Comparison of ENCODE assay signal across 7 mouse cellular contexts in the genomic region with DNA sequence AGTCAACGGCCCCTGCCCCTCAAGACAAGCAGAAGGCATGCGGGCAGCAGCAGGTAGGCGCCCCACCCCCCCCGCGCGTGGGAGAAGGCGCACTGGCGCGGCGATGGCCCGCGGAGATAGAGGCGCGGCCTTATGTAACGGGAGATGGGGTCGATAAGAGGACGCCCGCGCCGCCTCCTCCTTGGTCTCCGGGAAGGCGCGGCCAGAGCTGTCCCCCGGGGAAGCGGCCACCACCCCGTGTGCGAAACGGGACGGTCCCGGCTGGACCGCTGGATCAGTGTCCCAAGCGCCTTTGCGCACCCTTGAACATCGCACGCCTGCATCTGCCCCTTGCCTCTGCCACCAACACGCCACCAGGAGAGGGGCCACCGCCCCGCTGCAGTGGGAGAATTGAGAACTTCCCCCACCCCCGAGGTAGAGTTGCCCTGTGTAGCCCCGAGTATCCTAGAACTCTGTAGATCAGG. TPM values are rescaled to one million over a fixed set of nuclear protein-coding genes. Genes with fewer than 3 reads are reported as not detected.
A peak's percentile ranks its signal among the peaks of the same experiment; 100 is the strongest.
DNase-seq lines count a peak whose midpoint lies in the region; ATAC-seq and TF ChIP-seq lines count a peak whose summit lies in the region.

No protein-coding gene starts in this region.

- H3K27me3 ChIP-seq in embryonic facial prominence, embryonic 12.5 days: 0 out of 2 replicates have a peak, but pooled peaks cover 12% of the 10 kb centered on the region
- peaks cover 18% of the 10 kb centered on the region; the same call in 1 of the 2 replicates for H3K27me3 ChIP-seq in intestine, embryonic 16.5 days (replicated peaks; ENCODE audit: control insufficient read depth, insufficient read depth, low read length)

- ATAC-seq in embryonic facial prominence, embryonic 12.5 days (ENCODE audit: insufficient number of reproducible peaks, insufficient read depth, low FRiP score, low TSS enrichment): no peak
- ATAC-seq in intestine, embryonic 16.5 days: no peak

- WGBS in bone marrow, adult 2 months: 2% methylated on average over 40 of the region's 40 CpGs
- WGBS in embryonic facial prominence, embryonic 12.5 days: 1% methylated on average over 40 of the region's 40 CpGs
- WGBS in intestine, embryonic 16.5 days: 2% methylated on average over 39 of the region's 40 CpGs

- H3K9ac ChIP-seq in embryonic facial prominence, embryonic 12.5 days: peak overlapping the region; percentile 45
- H3K9ac ChIP-seq in intestine, embryonic 16.5 days (ENCODE audit: low read depth, low read length): peak overlapping the region; percentile 54

- H3K4me2 ChIP-seq in embryonic facial prominence, embryonic 12.5 days (replicated peaks): peak overlapping the region; percentile 74
- peak overlapping the region; percentile 71 for H3K4me2 ChIP-seq in intestine, embryonic 16.5 days (ENCODE audit: low read depth, low read length)

- H3K9me3 ChIP-seq in embryonic facial prominence, embryonic 12.5 days: no peaks in the 10 kb centered on the region
- no peaks in the 10 kb centered on the region for H3K9me3 ChIP-seq in intestine, embryonic 16.5 days (ENCODE audit: control insufficient read depth, low read length)

- TF ChIP-seq CTCF in layer of hippocampus, adult 2 months (conservative IDR thresholded peaks at IDR 0.05): no peak
- TF ChIP-seq CTCF in bone marrow, adult 2 months (IDR thresholded peaks at IDR 0.05; ENCODE audit: control insufficient read depth, insufficient read depth, low read length): no peak

- no peak for DNase-seq in layer of hippocampus, adult 2 months (ENCODE audit: low spot score in 2 of 2)
- DNase-seq in layer of hippocampus, postnatal 10 days (ENCODE audit: low spot score in 2 of 2): no peak
- peak; percentile 18 for DNase-seq in mesoderm, embryonic 11.5 days (ENCODE audit: low read depth, low spot score)
- DNase-seq in thymus, postnatal 25 days: peak; percentile 12

- no peaks in the 10 kb centered on the region for H3K36me3 ChIP-seq in embryonic facial prominence, embryonic 12.5 days
- no peaks in the 10 kb centered on the region for H3K36me3 ChIP-seq in intestine, embryonic 16.5 days (ENCODE audit: control insufficient read depth, insufficient read depth, low read length)

- peak overlapping the region; percentile 57 for H3K27ac ChIP-seq in layer of hippocampus, adult 2 months
- H3K27ac ChIP-seq in bone marrow, adult 2 months (ENCODE audit: control insufficient read depth, insufficient read depth, low read depth, low read length, poor library complexity): no peak overlapping the region
- no peak overlapping the region for H3K27ac ChIP-seq in embryonic facial prominence, embryonic 12.5 days
- no peak overlapping the region for H3K27ac ChIP-seq in intestine, embryonic 16.5 days (ENCODE audit: low read length)

- peak overlapping the region; percentile 52 for H3K4me3 ChIP-seq in layer of hippocampus, adult 2 months
- peak overlapping the region; percentile 25 for H3K4me3 ChIP-seq in bone marrow, adult 2 months (replicated peaks; ENCODE audit: control insufficient read depth, low read depth, low read length)
- peak overlapping the region; percentile 39 for H3K4me3 ChIP-seq in embryonic facial prominence, embryonic 12.5 days
- H3K4me3 ChIP-seq in intestine, embryonic 16.5 days (ENCODE audit: low read length): peak overlapping the region; percentile 44

- H3K4me1 ChIP-seq in bone marrow, adult 2 months (ENCODE audit: control insufficient read depth, insufficient read depth, low read length): no peaks in the 10 kb centered on the region; the same call in none of the 2 replicates
- peaks cover 16% of the 10 kb centered on the region for H3K4me1 ChIP-seq in embryonic facial prominence, embryonic 12.5 days
- peaks cover 8% of the 10 kb centered on the region for H3K4me1 ChIP-seq in intestine, embryonic 16.5 days (ENCODE audit: control insufficient read depth, insufficient read depth, low read length)

- no peak for TF ChIP-seq POLR2A in bone marrow, adult 2 months (IDR thresholded peaks at IDR 0.05; ENCODE audit: borderline replicate concordance, control insufficient read depth, low read depth, low read length)

RNA-seq across cellular contexts. Expression of a gene that starts 1.7 kb away (rescaled TPM):
- not detected for total RNA-seq in layer of hippocampus, adult 2 months (2021)
- not detected for total RNA-seq in layer of hippocampus, postnatal 10 days (2021)
- not detected in 2 replicates for polyA plus RNA-seq in bone marrow, adult 2 months (2011; ENCODE audit: insufficient read depth, insufficient read length, low replicate concordance, missing spikeins)
- polyA plus RNA-seq in embryonic facial prominence, embryonic 12.5 days (2016; fragmentation: Nextera tagmentation; extraction: Ambion mirVana): not detected in 2 replicates
- polyA plus RNA-seq in intestine, embryonic 16.5 days (2015; fragmentation: Nextera tagmentation; extraction: Ambion mirVana): not detected in 2 replicates

RNA-seq across cellular contexts. Expression of a gene that starts 17.7 kb away (rescaled TPM):
- not detected for total RNA-seq in layer of hippocampus, adult 2 months (2021)
- not detected for total RNA-seq in layer of hippocampus, postnatal 10 days (2021)
- polyA plus RNA-seq in bone marrow, adult 2 months (2011; ENCODE audit: insufficient read depth, insufficient read length, low replicate concordance, missing spikeins): not detected in 2 replicates
- 1.2 and 2.3 TPM in 2 replicates for polyA plus RNA-seq in embryonic facial prominence, embryonic 12.5 days (2016; fragmentation: Nextera tagmentation; extraction: Ambion mirVana)
- polyA plus RNA-seq in intestine, embryonic 16.5 days (2015; fragmentation: Nextera tagmentation; extraction: Ambion mirVana): 0.35 and 0.47 TPM in 2 replicates

Comparison
In these comparisons a context has a peak if more than half of its experiments do, and no peak if none do; other contexts are left out.
1. DNase-seq: peak in mesoderm, embryonic 11.5 days (single experiment) and thymus, postnatal 25 days (single experiment); none in layer of hippocampus, adult 2 months (0 of 2) and layer of hippocampus, postnatal 10 days (0 of 2).
2. Peak in every context shown above with its lines, with median percentiles within 50 percentile points of each other: H3K4me3 ChIP-seq.